ENCODE assay signal across 9 mouse cellular contexts in genomic region chr11:95476323-95476722, GRCm38 (mm10). TPM values are rescaled to one million over a fixed set of nuclear protein-coding genes. Genes with fewer than 3 reads are reported as not detected.
DNase-seq lines count a peak whose midpoint lies in the region; ATAC-seq and TF ChIP-seq lines count a peak whose summit lies in the region.
"Had no signal": no experiment of that assay in that cellular context is flagged by ENCODE, and none has a peak within 500 bp of the region (broad histone marks: within the 10 kb centered on the region; RNA-seq: fewer than 3 reads in every experiment).

No protein-coding gene starts in this region.

- no peak overlapping the region for H3K9ac ChIP-seq in midbrain, postnatal 0 days (replicated peaks; ENCODE audit: low read length, poor library complexity, severe bottlenecking)
- H3K9ac ChIP-seq: kidney, embryonic 15.5 days had no signal

- peaks cover 10% of the 10 kb centered on the region for H3K36me3 ChIP-seq in midbrain, postnatal 0 days (ENCODE audit: insufficient read depth, low read length)

- no peak overlapping the region for H3K4me2 ChIP-seq in midbrain, postnatal 0 days (ENCODE audit: low read depth, low read length, poor library complexity, severe bottlenecking)
- H3K4me2 ChIP-seq: kidney, embryonic 15.5 days had no signal

- no peak overlapping the region for H3K27ac ChIP-seq in midbrain, postnatal 0 days (ENCODE audit: low read depth, low read length)
- H3K27ac ChIP-seq: hindbrain, embryonic 10.5 days; kidney, embryonic 15.5 days had no signal

- no peak overlapping the region for H3K4me3 ChIP-seq in midbrain, postnatal 0 days (ENCODE audit: low read depth, low read length)
- H3K4me3 ChIP-seq: hindbrain, embryonic 10.5 days; kidney, embryonic 15.5 days had no signal

- H3K27me3 ChIP-seq in midbrain, postnatal 0 days (ENCODE audit: insufficient read depth, low read length) = no peaks in the 10 kb centered on the region
- H3K27me3 ChIP-seq: kidney, embryonic 15.5 days had no signal

- 86% methylated on average over 7 of the region's 7 CpGs for WGBS in midbrain, postnatal 0 days

- H3K4me1 ChIP-seq in midbrain, postnatal 0 days (ENCODE audit: insufficient read depth, low read length) = no peaks in the 10 kb centered on the region
- H3K4me1 ChIP-seq: hindbrain, embryonic 10.5 days; kidney, embryonic 15.5 days had no signal

- peak; percentile 77 for DNase-seq in layer of hippocampus, adult 11-12 months (ENCODE audit: low spot score)
- DNase-seq in layer of hippocampus, postnatal 10 days (ENCODE audit: low spot score in 2 of 2) = no peak
- peak; percentile 90 for DNase-seq in frontal cortex, adult 2 months (ENCODE audit: extremely low spot score in 1 of 2, low spot score in 1 of 2)
- peak; percentile 48 to 53 for DNase-seq in layer of hippocampus, postnatal 36 days
- peak; percentile 35 for DNase-seq in skeletal muscle tissue, adult 2 months (ENCODE audit: low read depth, low spot score)
- DNase-seq in lung, postnatal 10 days = no peak
- no peak for DNase-seq in midbrain, postnatal 0 days (ENCODE audit: low spot score)

- no peak for TF ChIP-seq CTCF in midbrain, postnatal 0 days (IDR thresholded peaks at IDR 0.05)

- no peaks in the 10 kb centered on the region for H3K9me3 ChIP-seq in midbrain, postnatal 0 days (ENCODE audit: low read length)
- H3K9me3 ChIP-seq: hindbrain, embryonic 10.5 days; kidney, embryonic 15.5 days had no signal

- ATAC-seq in midbrain, postnatal 0 days (ENCODE audit: low FRiP score) = no peak

RNA-seq across cellular contexts. Expression of gene Nxph3, which starts 38.0 kb away (rescaled TPM):
- total RNA-seq in layer of hippocampus, postnatal 10 days (2021) = 10 to 100 TPM; 27.3 to 35.2 TPM
- 12.5 and 15.2 TPM in 2 replicates for polyA plus RNA-seq in frontal cortex, adult 2 months (2012; rRNA removed)
- 10 to 100 TPM; 15.3 to 17.2 TPM for total RNA-seq in layer of hippocampus, postnatal 36 days (2021)
- total RNA-seq in midbrain, postnatal 0 days (2014; rRNA removed) = 22.3 and 22.8 TPM in 2 replicates
- polyA plus RNA-seq in midbrain, postnatal 0 days (2015; fragmentation: Nextera tagmentation; extraction: Ambion mirVana) = 5.1 and 5.6 TPM in 2 replicates

Comparison
In these comparisons a context has a peak if more than half of its experiments do, and no peak if none do; other contexts are left out.
1. DNase-seq: peak in layer of hippocampus, adult 11-12 months (single experiment), frontal cortex, adult 2 months (2 of 2), layer of hippocampus, postnatal 36 days (2 of 2) and skeletal muscle tissue, adult 2 months (single experiment); none in layer of hippocampus, postnatal 10 days (0 of 2), lung, postnatal 10 days (single experiment) and midbrain, postnatal 0 days (single experiment).